Mouse (Mus musculus) CD4-positive helper T cell, adult 2 months (primary cell): ENCODE results near the gene Ankef1.

Source experiments
- DNase-seq: peaks from one replicate; pipeline ENCODE4 v3.0.0-alpha.2; 2012; ENCODE audit warnings: low read depth, missing footprints, low spot score

Ankef1 gene

GRCm38 (mm10) chr2:136600651-136601170, 99.0 kb downstream of the Ankef1 start:
- no peak for DNase-seq

GRCm38 (mm10) chr2:136601206-136601605, 99.5 kb downstream of the Ankef1 start:
- DNase-seq: no peak
